ENCODE assay signal across 8 mouse cellular contexts in genomic region chr12:112722240-112723027, GRCm38 (mm10). TPM values are rescaled to one million over a fixed set of nuclear protein-coding genes. Genes with fewer than 3 reads are reported as not detected.
DNase-seq lines count a peak whose midpoint lies in the region; ATAC-seq and TF ChIP-seq lines count a peak whose summit lies in the region.

No protein-coding gene starts in this region.

- DNase-seq in layer of hippocampus, adult 2 months (ENCODE audit: low spot score in 2 of 2): no peak
- DNase-seq in layer of hippocampus, adult 8-10 months (ENCODE audit: low spot score in 2 of 2): no peak
- peak; percentile 86 for DNase-seq in cerebellum, adult 11-12 months
- DNase-seq in forebrain, postnatal 0 days: peak; percentile 56
- peak; percentile 26 for DNase-seq in neural tube, embryonic 11.5 days (ENCODE audit: low spot score)
- DNase-seq in urinary bladder, adult 2 months (ENCODE audit: low spot score): peak; percentile 75

- peaks cover 17% of the 10 kb centered on the region for H3K4me1 ChIP-seq in forebrain, postnatal 0 days (ENCODE audit: insufficient read depth)
- peaks cover 20% of the 10 kb centered on the region for H3K4me1 ChIP-seq in liver, embryonic 15.5 days (replicated peaks)
- peaks cover 11% of the 10 kb centered on the region; the same call in 1 of the 2 replicates for H3K4me1 ChIP-seq in neural tube, embryonic 11.5 days (ENCODE audit: control insufficient read depth, insufficient read depth, low read length)

- ATAC-seq in forebrain, postnatal 0 days: peak; percentile 62
- peak; percentile 30 for ATAC-seq in inflammation-experienced regulatory T-cells, adult 6 months
- ATAC-seq in liver, embryonic 15.5 days (ENCODE audit: insufficient read depth): peak; percentile 19; the same call in 1 of the 2 replicates
- ATAC-seq in neural tube, embryonic 11.5 days (ENCODE audit: insufficient read depth, low FRiP score, low TSS enrichment): peak; percentile 32; the same call in 1 of the 2 replicates

- WGBS in forebrain, postnatal 0 days: 4% methylated on average over 59 of the region's 75 CpGs
- under 1% methylated on average over 72 of the region's 75 CpGs for WGBS in liver, embryonic 15.5 days (ENCODE audit: insufficient replicate concordance)
- under 1% methylated on average over 52 of the region's 75 CpGs for WGBS in neural tube, embryonic 11.5 days

- H3K9me3 ChIP-seq in forebrain, postnatal 0 days (ENCODE audit: low read length): no peaks in the 10 kb centered on the region
- H3K9me3 ChIP-seq in liver, embryonic 15.5 days (replicated peaks): no peaks in the 10 kb centered on the region
- no peaks in the 10 kb centered on the region for H3K9me3 ChIP-seq in neural tube, embryonic 11.5 days (ENCODE audit: control insufficient read depth, low read length)

- no peaks in the 10 kb centered on the region for H3K27me3 ChIP-seq in forebrain, postnatal 0 days (ENCODE audit: insufficient read depth, low read length)
- peaks cover 50% of the 10 kb centered on the region for H3K27me3 ChIP-seq in liver, embryonic 15.5 days
- H3K27me3 ChIP-seq in neural tube, embryonic 11.5 days (ENCODE audit: control insufficient read depth, insufficient read depth, low read length): peaks cover 23% of the 10 kb centered on the region

- TF ChIP-seq CTCF in layer of hippocampus, adult 2 months (conservative IDR thresholded peaks at IDR 0.05): no peak
- TF ChIP-seq CTCF in forebrain, postnatal 0 days (IDR thresholded peaks at IDR 0.05; ENCODE audit: low read depth): no peak

- peak overlapping the region; percentile 77 for H3K4me3 ChIP-seq in layer of hippocampus, adult 2 months
- H3K4me3 ChIP-seq in forebrain, postnatal 0 days (ENCODE audit: low read depth, low read length): peak overlapping the region; percentile 84
- H3K4me3 ChIP-seq in liver, embryonic 15.5 days (replicated peaks): peak overlapping the region; percentile 61
- peak overlapping the region; percentile 81 for H3K4me3 ChIP-seq in neural tube, embryonic 11.5 days (ENCODE audit: low read depth, low read length)

- H3K27ac ChIP-seq in layer of hippocampus, adult 2 months: peak overlapping the region; percentile 84
- peak overlapping the region; percentile 67 for H3K27ac ChIP-seq in forebrain, postnatal 0 days (ENCODE audit: low read depth, low read length)
- peak overlapping the region; percentile 67 for H3K27ac ChIP-seq in liver, embryonic 15.5 days (replicated peaks)
- H3K27ac ChIP-seq in neural tube, embryonic 11.5 days (ENCODE audit: low read depth, low read length): no peak overlapping the region

- peak overlapping the region; percentile 93 for H3K4me2 ChIP-seq in forebrain, postnatal 0 days (ENCODE audit: low read depth)
- peak overlapping the region; percentile 75 for H3K4me2 ChIP-seq in liver, embryonic 15.5 days
- H3K4me2 ChIP-seq in neural tube, embryonic 11.5 days (ENCODE audit: low read depth): peak overlapping the region; percentile 100

- H3K36me3 ChIP-seq in forebrain, postnatal 0 days (ENCODE audit: insufficient read depth): peaks cover 17% of the 10 kb centered on the region; the same call in 1 of the 2 replicates
- no peaks in the 10 kb centered on the region for H3K36me3 ChIP-seq in liver, embryonic 15.5 days (replicated peaks)
- H3K36me3 ChIP-seq in neural tube, embryonic 11.5 days (ENCODE audit: control insufficient read depth, insufficient read depth, low read length): no peaks in the 10 kb centered on the region

- H3K9ac ChIP-seq in forebrain, postnatal 0 days: peak overlapping the region; percentile 90
- H3K9ac ChIP-seq in liver, embryonic 15.5 days: peak overlapping the region; percentile 40; the same call in 1 of the 2 replicates
- peak overlapping the region; percentile 73 for H3K9ac ChIP-seq in neural tube, embryonic 11.5 days (ENCODE audit: low read length)

RNA-seq across cellular contexts. Expression of gene Cep170b, which starts 2.2 kb away (rescaled TPM):
- 100 to 1,000 TPM; 194 to 210 TPM for total RNA-seq in layer of hippocampus, adult 2 months (2021)
- 100 to 1,000 TPM; 190 to 216 (median 203) TPM for total RNA-seq in layer of hippocampus, adult 8-10 months (2022)
- 67.0 and 86.7 TPM in 2 replicates for total RNA-seq in forebrain, postnatal 0 days (2014; rRNA removed)
- polyA plus RNA-seq in forebrain, postnatal 0 days (2015; fragmentation: Nextera tagmentation; extraction: Ambion mirVana): 22.4 and 31.6 TPM in 2 replicates
- polyA plus RNA-seq in inflammation-experienced regulatory T-cells, adult 6 months (2017; shearing (Covaris generic)): 1 to 10 TPM; 2.4 to 5.1 (median 4.1) TPM
- polyA plus RNA-seq in liver, embryonic 15.5 days (2015; fragmentation: Nextera tagmentation; extraction: Ambion mirVana): 3.9 and 5.2 TPM in 2 replicates
- 10.2 and 10.7 TPM in 2 replicates for polyA plus RNA-seq in neural tube, embryonic 11.5 days (2014; fragmentation: Nextera tagmentation; extraction: Ambion mirVana)
- 33.2 and 42.5 TPM in 2 replicates for polyA plus RNA-seq in urinary bladder, adult 2 months (2012; rRNA removed)

RNA-seq across cellular contexts. Expression of gene Pld4, which starts 38.0 kb away (rescaled TPM):
- total RNA-seq in layer of hippocampus, adult 2 months (2021): 1 to 10 TPM; 8.6 to 9.7 TPM
- 10 to 100 TPM in 2 of 4 experiments, 1 to 10 TPM in 2; 7.3 to 36.6 (median 21.0) TPM for total RNA-seq in layer of hippocampus, adult 8-10 months (2022)
- total RNA-seq in forebrain, postnatal 0 days (2014; rRNA removed): 6.2 and 7.3 TPM in 2 replicates
- polyA plus RNA-seq in forebrain, postnatal 0 days (2015; fragmentation: Nextera tagmentation; extraction: Ambion mirVana): 8.0 and 8.1 TPM in 2 replicates
- polyA plus RNA-seq in inflammation-experienced regulatory T-cells, adult 6 months (2017; shearing (Covaris generic)): 1 to 10 TPM in 2 of 3 experiments, not detected in 1; 1.6 to 6.0 TPM
- 22.4 and 23.3 TPM in 2 replicates for polyA plus RNA-seq in liver, embryonic 15.5 days (2015; fragmentation: Nextera tagmentation; extraction: Ambion mirVana)
- 3.8 and 4.9 TPM in 2 replicates for polyA plus RNA-seq in neural tube, embryonic 11.5 days (2014; fragmentation: Nextera tagmentation; extraction: Ambion mirVana)
- polyA plus RNA-seq in urinary bladder, adult 2 months (2012; rRNA removed): 38.7 and 38.8 TPM in 2 replicates

RNA-seq across cellular contexts. Expression of gene Zbtb42, which starts 43.8 kb away (rescaled TPM):
- under 1 TPM; 0.44 to 0.52 TPM for total RNA-seq in layer of hippocampus, adult 2 months (2021)
- total RNA-seq in layer of hippocampus, adult 8-10 months (2022): 1 to 10 TPM in 3 of 4 experiments, under 1 TPM in 1; 0.98 to 2.2 (median 1.1) TPM
- total RNA-seq in forebrain, postnatal 0 days (2014; rRNA removed): 1.0 and 3.5 TPM in 2 replicates
- 0.77 and 1.2 TPM in 2 replicates for polyA plus RNA-seq in forebrain, postnatal 0 days (2015; fragmentation: Nextera tagmentation; extraction: Ambion mirVana)
- polyA plus RNA-seq in inflammation-experienced regulatory T-cells, adult 6 months (2017; shearing (Covaris generic)): 1 to 10 TPM; 3.7 to 4.3 (median 3.8) TPM
- polyA plus RNA-seq in liver, embryonic 15.5 days (2015; fragmentation: Nextera tagmentation; extraction: Ambion mirVana): 1.0 and 1.2 TPM in 2 replicates
- 4.4 and 6.7 TPM in 2 replicates for polyA plus RNA-seq in neural tube, embryonic 11.5 days (2014; fragmentation: Nextera tagmentation; extraction: Ambion mirVana)
- 18.0 and 20.5 TPM in 2 replicates for polyA plus RNA-seq in urinary bladder, adult 2 months (2012; rRNA removed)

RNA-seq across cellular contexts. Expression of gene Akt1, which starts 47.8 kb away (rescaled TPM):
- 100 to 1,000 TPM; 152 to 160 TPM for total RNA-seq in layer of hippocampus, adult 2 months (2021)
- total RNA-seq in layer of hippocampus, adult 8-10 months (2022): 100 to 1,000 TPM; 153 to 162 (median 161) TPM
- total RNA-seq in forebrain, postnatal 0 days (2014; rRNA removed): 213 and 215 TPM in 2 replicates
- 117 TPM in 2 replicates for polyA plus RNA-seq in forebrain, postnatal 0 days (2015; fragmentation: Nextera tagmentation; extraction: Ambion mirVana)
- polyA plus RNA-seq in inflammation-experienced regulatory T-cells, adult 6 months (2017; shearing (Covaris generic)): 10 to 100 TPM; 20.2 to 26.3 (median 21.0) TPM
- 28.4 and 36.9 TPM in 2 replicates for polyA plus RNA-seq in liver, embryonic 15.5 days (2015; fragmentation: Nextera tagmentation; extraction: Ambion mirVana)
- polyA plus RNA-seq in neural tube, embryonic 11.5 days (2014; fragmentation: Nextera tagmentation; extraction: Ambion mirVana): 124 and 126 TPM in 2 replicates
- polyA plus RNA-seq in urinary bladder, adult 2 months (2012; rRNA removed): 149 and 150 TPM in 2 replicates

Comparison
In these comparisons a context has a peak if more than half of its experiments do, and no peak if none do; other contexts are left out.
1. DNase-seq: peak in cerebellum, adult 11-12 months (single experiment), forebrain, postnatal 0 days (single experiment), neural tube, embryonic 11.5 days (single experiment) and urinary bladder, adult 2 months (single experiment); none in layer of hippocampus, adult 2 months (0 of 2) and layer of hippocampus, adult 8-10 months (0 of 2).
2. H3K9ac ChIP-seq: peak in every context shown above with its lines; median percentile 90 in forebrain, postnatal 0 days; 73 in neural tube, embryonic 11.5 days; 40 in liver, embryonic 15.5 days.
3. Peak in every context shown above with its lines, with median percentiles within 50 percentile points of each other: H3K4me3 ChIP-seq, ATAC-seq and H3K4me2 ChIP-seq.